Mouse (Mus musculus): ENCODE data around the gene Adra1b.

Adra1b gene

DNA sequence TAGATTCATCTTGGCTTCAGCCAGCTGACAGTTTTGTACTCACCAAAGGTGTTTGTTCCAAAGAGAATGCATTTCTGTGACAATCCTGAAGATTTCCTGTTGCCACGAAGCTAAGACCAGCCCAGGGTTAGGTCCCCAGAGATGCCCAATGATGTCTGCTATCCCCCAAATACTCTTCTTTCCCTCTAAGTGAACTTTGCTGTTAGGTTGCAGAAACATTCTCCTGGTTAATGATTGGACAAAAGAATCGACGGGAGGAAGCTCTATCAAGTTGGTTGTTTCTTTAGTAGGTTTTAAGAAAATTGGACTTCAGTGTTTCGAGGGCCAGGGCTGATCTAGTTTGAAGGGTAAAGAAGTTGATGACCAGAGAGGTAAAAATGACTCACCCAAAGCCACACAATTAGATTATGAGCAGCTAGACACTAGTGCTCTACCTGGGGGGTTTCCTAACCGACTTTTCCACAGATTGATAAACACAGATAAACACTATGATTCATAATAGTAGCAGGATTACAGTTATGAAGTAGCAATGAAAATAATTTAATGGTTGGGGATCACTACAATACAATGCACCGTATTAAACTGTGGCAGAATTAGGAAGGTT, at the start of gene Adra1b:
TSS of gene Adra1b (minus strand) at position 160 of the 604 bp plus-strand sequence.
- no peak for DNase-seq (ENCODE audit: low spot score in 2 of 2)

DNA sequence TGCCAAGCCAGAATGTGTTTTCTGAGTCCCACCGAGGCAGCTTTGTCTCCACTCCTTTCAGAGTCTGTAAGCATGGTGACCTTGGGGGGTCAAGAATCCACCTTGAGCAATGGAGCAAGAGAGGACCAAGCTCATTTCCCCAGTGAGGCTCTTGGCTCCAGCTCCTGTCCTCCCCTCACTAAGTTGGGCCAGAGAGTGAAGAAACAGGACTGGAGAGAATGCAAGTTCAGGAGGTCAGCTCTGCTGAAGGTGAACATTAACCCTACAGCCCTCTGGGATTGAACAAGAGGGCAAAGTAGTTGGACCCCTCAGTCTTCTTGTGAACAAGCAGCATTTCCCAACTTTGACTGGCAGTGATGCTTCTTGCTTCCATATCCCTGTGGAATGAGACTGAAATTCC, 49.3 kb upstream of the Adra1b start:
- DNase-seq (ENCODE audit: low spot score in 2 of 2): no peak

DNA sequence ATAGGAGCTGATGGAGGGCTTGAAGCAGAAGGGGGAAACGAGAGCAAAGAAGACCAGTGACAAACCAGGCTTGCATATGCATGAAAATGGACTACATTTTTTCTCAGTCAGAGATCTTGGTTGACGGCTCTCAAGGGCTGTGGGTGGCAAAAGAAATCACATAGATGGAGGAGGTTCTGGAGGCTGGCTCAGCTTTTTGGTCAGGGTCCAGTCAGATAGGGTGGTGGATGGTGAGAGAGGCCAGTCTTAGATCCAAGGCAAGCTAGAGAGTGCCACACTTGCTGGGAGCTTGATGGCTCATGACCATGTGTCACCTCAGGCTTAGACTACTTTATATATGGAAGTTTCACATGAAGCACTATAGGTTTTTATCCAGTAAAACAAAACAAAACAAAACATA, 42.8 kb upstream of the Adra1b start:
- DNase-seq (ENCODE audit: low spot score in 2 of 2): no peak

DNA sequence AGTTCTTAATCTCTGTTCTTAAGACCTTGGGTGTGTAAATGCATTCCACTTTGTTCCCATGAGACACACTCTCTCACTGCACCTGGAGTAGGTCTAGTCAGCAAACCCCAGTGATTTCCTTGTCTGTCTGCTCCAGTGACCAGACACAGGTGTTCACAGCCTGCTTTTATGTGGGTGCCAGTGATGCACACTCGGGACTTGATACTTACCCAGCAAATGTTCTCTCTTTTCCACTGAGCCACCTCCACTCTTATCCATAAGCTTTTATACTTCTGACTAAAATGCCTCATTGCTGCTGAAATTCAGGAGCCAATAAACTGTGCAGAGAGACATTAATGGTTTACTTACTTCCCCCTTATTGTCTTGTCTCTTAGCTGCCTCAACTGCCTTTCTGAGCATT, 42.2 kb upstream of the Adra1b start:
- no peak for DNase-seq (ENCODE audit: low spot score in 2 of 2)

DNA sequence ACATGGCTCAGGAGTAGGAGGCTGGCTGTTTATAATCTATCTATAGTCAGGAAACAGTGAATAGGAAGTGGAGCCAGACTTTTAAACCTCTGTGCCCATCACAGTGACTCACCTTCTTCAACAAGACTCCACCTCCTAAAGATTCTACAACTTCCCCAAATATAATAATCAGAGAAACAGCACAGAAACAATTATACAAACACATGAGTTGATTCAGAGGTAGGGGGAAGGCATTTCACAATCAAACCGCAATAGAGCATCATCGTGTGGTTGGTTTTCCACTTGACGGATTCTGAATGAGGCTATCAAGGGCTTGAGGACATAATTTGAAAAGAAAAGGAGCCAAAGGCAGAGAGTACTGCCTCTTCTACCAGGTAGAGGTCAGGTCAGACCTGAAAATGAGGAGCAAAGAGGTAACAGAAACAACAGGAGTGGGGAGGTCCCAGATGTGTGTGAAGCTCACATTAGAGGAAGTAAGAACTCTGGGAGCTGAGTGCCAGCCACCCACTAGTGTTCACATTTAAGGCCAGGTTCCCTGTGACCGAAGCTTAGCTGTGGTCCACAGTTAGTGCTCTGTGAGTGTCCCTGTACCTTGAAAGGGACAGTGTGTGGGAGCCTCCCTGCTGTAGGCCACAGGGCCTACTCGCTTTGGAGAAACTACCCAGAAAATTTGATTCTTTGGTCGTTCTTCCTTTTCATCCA, 39.6 kb upstream of the Adra1b start:
- DNase-seq (ENCODE audit: low spot score in 2 of 2): no peak

DNA sequence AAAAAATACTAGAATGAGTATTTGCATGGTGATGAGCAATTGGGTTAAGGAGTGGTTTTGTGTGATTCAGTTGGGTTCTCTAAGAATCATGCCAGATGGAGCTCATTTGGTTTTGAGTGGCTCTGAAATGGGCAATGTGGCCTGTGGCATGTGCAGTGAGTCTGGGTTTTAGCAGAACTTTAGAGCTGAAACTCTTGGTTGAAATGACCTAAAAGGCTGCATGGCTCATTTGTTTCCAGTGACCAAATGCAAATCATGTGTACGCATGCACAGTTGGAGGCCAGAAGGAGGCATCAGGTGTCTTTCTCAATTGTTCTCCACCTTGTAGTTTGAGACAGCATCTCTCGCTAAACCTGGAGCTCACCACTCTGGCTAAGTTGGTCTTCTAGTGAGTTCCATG, 35.0 kb upstream of the Adra1b start:
- DNase-seq (ENCODE audit: low spot score in 2 of 2): no peak

DNA sequence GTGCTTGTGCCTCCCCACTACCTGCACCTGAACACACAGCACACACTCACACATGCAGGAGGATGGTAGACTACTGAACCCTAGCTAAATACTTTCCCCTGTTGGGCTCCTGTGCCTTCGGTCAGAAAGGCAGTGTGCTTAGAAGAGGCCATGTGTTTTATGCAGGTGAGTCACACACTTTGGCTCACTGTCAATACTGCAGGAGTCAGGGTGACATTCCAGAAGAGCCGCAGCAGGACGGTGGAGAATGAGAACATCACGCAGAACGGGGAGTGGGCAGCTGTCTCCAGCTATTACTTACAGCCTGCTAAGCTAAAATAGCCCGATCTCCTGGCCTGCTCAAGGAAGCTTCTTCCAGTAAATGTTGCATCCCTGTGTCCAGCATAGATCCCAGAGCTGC, 32.5 kb upstream of the Adra1b start:
- DNase-seq (ENCODE audit: low spot score in 2 of 2): no peak

DNA sequence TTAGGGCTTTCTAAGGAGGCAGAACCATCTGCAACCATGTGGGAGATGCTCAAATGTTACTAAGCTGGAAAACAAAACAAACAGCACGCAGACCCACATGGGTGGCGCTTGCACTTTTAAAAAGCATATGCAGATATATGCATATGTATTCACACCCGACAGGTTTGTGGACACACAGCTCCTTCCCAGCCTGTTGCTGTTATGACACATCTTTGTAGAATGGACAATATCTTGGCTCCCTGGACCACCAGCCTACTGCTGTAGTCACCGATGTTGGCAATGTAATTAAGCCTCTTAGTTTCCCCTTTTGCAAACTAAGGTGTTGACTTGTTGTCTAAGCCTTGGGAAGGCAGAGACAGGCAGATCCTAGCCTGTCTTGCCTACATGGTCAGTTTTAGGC, 32.0 kb upstream of the Adra1b start:
- no peak for DNase-seq (ENCODE audit: low spot score in 2 of 2)

DNA sequence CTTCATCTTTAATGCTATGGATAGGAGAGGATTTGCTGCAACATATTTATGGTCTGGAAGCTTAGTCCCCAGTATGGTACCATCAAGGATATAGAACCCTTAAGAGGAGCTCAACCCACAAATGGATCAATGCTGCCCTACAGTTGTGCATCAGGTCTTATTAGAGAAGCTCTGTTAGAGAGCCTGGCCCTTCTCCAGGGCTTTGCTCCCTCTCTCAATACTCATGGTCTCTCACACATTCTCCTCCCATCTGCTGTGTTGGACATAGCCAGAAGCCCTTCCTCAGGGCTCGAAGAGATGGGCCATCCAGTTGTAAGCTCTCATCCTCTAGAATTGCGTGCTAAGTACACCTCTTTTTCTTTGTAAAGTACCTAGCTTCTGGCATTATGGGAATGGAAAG, 29.2 kb upstream of the Adra1b start:
- DNase-seq (ENCODE audit: low spot score in 2 of 2): no peak

DNA sequence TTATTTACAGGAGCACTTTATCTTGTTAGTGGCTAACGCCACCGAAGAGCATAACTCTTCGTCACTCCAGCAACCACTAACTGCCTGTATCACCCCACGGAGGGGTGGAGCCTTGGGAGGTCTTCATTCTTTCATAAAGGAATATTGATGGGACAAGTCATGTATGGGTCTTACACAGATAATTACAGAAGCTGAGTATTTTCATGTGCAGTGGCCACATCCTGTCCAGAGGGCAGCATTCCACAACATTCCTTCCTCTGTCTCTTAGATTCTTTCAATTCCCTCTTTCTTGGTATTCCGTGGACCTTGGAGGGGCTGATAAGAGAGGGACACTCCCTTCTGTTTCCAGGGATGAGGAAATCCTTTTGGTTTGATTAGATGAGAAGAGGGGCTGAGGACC, 28.7 kb upstream of the Adra1b start:
- no peak for DNase-seq (ENCODE audit: low spot score in 2 of 2)

DNA sequence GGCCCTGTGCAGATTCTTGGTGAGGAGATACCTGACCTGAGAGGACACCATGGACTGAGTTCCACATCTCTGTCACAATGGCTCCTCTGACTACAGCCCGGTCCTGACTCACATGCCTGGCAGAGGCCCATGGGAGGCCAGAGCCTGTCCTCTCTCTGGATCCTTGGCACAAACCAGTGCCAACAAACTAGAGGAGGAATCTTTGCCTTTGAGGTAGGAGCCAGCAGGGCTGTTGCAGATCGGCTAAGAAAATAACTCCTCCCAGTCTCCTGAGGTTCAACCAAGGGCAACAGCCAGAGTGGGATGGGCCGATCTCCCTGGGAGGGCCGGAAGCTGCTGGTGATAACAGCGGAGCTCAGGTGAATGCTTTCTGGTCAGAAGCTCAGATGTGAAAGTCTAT, 28.2 kb upstream of the Adra1b start:
- DNase-seq (ENCODE audit: low spot score in 2 of 2): no peak

DNA sequence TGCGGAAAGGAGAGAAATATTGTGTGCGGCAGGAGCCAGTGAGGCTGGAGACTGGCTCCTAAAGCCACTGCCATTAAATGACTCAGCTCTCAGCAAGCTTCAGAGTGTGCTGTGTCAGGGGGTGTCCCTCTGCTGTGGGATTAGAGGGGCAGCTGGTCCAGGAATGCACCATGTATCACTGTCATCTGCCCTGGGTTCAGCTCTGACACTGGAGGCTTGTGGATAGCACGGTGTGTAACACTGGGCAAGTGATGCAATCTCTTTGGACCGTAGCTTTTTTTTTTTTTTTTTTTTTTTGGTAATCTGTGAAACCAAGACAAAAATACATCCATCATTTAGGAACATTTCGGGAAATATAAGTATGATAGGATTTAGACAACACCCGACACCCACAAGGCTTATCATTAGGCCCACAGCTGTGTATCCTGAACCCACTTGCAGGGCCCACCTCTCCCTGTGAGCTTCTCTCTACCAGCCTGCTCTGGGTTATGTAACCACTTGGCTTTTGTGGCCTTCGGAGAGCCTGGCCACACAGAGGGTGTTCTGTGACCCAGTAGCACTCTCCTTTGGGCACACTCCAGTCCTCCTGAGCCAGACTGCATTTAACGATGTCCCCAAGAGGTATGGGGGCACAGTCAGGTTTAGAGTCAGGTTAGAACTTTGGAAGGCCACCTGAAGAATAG, 26.3 kb upstream of the Adra1b start:
- DNase-seq (ENCODE audit: low spot score in 2 of 2): no peak

DNA sequence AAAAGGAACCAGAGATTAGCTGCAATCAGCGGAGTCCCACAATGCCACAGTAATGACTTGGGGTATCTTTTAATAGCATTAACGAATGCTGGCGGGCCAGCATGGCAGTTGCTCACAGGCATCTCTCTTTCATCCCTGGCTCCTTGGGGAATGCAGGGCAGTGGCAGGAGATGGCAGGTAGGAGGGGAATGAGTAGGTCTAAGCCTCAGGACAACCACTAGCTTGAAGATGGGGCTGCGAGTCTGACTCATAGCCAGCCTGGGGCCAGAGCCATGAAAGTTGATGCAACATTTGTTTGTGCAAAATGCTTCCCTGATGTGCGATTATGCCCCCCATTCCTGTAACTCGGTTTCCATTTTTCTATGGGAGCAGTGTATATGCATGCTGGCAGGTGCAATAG, 25.2 kb upstream of the Adra1b start:
- no peak for DNase-seq (ENCODE audit: low spot score in 2 of 2)

DNA sequence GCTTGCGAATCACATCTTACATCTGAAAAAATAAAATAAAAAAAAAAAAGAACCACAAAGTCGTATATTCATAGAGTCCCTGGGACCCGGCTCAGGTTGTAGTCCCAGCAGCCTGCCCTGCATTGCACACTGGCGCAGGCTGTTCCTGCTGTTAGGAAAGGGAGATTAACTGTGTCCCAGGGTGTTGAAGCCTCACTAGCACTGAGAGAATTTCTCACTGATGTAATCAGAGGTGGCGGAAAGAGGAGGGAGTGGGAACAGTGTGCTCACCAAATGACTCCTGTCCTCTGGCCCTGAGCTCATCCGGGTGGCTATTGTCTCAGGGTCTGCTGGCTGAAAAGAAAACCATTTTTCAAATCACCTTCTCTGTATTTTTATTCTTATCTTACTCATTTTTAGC, 24.6 kb upstream of the Adra1b start:
- no peak for DNase-seq (ENCODE audit: low spot score in 2 of 2)

DNA sequence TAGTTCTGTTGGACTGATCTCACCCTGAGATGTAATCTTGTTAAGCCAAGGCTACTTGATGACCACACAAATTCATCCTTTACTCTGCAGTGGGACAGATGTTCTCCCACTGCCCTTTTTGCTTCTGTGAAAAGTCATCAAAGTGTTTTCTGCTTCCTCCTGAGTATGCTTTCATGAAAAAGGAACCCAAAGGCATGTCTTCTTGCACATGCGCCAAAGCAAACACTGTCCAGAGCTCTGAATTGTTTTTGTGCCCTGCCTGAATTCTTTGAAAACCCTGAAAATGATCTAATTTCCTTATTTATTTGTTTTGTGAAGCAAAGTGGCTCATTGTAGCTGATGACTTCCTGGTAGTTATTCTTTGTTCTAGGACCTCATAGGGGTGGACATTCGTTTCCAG, 20.7 kb upstream of the Adra1b start:
- DNase-seq (ENCODE audit: low spot score in 2 of 2): no peak

DNA sequence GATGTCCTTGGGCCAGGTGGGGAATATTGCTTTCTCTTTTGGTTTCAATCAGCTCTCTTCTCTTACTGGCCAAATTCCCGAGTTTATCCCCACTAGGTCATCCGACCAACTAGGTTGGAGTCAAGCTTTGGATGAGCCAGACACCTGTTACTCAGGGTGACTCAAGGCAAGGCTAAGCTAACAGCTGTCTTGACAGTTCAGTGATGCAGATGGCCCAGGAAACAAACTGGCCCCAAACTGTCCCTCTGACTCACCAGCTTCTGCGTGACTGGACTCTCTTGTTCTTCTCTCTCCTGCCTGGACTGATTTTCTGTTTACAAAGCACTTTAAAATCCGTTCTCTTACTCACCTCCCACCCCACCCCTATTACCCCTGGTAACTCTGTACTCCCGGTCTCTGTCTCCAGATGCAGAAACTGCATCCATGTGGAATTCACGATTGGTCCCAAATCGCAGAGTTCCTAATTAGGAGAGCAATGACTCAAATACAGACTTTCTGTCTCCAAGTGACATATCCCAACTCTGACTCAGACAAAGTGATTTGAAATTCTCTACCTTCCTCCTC, 18.6 kb upstream of the Adra1b start:
- no peak for DNase-seq (ENCODE audit: low spot score in 2 of 2)

DNA sequence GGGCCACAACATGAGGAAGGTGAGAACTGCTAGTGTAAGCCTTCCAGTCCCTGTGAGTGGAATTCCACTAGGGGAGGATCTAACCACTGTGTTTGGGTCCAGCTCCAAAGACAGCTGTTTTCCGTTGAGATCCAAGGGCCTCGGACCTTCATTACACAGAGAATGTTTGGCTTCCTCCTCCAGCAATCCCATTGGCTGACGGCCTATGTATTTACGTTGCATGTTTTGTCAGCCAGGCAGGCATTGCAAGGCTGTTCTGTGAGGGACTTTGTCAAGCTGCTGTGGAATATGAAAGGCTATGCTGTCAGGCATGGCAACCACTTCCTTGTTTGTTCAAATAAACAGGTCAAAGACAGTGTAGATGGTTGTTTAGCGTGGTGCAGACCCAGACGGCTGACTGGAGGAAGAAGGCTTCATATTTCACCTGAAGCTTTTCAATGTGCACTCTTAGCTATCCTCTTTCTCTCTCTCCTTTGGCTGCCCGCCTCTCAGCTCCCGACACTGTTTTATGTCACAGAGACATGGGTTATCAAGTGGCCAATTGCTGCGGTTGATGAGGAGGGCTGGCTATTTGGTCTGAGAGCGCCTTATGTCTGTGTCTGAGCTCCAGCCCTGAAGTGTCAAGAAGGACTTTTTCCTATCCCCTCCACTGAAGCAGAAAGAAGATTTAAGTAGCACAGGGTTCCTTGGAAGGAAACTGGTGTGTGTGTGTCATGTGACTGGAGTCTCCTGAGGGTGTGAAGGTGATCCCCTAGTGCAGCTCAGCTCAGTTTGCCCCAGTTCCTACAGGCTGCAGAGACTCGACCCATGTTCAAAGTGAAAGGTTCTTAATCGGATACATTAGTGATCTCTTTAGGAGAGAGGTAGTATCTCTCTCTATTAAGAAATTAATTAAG, 13.8 kb upstream of the Adra1b start:
- DNase-seq (ENCODE audit: low spot score in 2 of 2): no peak

DNA sequence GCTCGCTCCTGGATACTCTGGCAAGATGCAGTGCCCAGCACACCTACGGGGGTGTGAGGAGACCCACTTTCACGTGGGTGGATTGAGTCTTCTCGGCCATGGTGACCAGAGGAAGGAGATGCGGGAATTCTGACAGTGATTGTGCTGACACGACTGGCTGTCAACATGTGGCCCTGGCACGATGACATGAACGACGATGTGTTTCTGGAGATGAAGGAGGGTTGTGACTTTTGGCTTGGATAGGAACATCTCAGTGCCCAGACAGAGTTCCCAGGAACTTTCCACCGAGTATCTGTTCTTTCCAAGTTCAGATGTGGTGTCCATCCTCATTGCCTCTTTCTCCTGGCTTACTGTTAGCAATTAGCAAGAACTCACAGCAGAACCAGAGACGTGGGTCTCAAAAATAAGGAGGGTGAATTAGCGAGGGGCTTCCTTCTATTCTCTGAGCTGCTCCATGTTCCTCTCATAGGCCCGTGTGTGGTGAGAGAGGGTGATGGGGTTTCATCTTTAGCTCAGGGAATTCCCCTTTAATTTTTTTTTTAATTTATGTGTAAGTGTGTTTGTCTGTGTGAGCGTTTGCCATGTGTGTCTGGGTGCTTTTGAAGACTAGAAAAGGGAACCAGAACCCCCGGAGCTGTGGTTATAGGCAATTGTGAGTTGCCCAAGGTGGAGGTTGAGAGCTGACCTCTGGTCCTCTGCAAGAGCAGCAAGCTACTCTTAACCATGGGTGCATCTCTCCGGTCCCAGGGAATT, 11.3 kb upstream of the Adra1b start:
- DNase-seq (ENCODE audit: low spot score in 2 of 2): no peak

DNA sequence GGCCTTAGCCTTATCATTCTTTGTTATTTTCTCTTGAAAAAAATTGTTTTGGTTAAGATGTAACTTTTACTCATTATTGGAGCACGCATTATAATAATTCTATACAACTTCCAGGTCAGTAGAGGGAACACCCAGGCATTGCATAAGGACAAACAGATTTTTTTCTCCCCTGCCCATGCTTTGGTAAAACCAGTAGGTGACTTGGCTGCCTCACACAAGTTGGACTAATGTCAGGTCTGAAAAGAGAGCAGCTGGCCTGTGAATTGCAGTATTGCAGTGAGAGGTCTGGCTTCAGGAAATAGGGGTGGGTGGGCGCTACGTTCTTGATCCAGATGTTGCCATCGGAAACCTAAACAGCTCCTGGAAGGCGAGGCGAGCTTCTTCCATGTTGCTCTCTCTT, 10.6 kb upstream of the Adra1b start:
- no peak for DNase-seq (ENCODE audit: low spot score in 2 of 2)

DNA sequence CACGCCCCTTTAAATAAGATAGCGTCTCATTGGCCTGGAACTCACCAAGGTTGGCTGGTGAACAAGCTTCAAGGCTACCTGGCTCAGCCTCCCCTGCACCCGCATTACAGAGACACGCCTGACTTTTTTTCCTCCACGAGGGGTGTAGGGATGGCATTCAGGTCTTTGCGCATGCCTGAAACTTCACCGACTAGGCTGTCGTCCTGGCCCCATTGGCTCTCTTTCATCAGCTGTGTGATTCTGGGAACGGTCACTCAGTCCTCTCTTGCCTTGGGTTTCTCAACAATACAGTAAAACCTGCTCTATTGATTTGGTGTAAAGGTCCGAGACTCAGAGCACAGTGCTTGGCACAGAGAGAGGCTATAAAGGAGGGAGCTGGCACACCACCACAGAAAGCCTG, 2.3 kb upstream of the Adra1b start:
- no peak for DNase-seq (ENCODE audit: low spot score in 2 of 2)

DNA sequence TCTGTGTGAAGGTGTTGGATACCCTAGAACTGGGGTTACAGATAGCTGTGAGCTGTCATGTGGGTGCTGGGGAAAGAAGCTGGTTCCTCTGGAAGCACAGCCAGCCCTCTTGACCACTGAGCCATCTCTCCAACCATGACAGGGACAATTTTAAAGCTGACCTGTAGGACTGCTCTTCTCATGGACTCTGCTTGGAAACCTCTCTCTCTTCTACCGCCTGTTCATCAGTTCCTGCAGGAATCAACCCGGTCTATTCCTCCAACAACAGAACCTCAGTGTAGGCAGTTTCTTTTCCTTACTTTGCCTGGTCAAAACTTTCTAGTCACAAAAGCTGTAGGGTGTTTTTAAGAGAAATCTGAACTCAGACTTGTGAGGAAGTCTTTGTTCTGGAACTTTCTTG, 1.3 kb downstream of the Adra1b start:
- no peak for DNase-seq (ENCODE audit: low spot score in 2 of 2)

All from natural killer cell, adult 2 months (primary cell).